Mouse (Mus musculus): ENCODE measurements at regions not wholly inside any gene's neighbourhood (a gene's known extent, or its start where the extent isn't known, plus 50 kb on each side); places are given as distances from the start of the nearest gene placed in this dataset.

DNA sequence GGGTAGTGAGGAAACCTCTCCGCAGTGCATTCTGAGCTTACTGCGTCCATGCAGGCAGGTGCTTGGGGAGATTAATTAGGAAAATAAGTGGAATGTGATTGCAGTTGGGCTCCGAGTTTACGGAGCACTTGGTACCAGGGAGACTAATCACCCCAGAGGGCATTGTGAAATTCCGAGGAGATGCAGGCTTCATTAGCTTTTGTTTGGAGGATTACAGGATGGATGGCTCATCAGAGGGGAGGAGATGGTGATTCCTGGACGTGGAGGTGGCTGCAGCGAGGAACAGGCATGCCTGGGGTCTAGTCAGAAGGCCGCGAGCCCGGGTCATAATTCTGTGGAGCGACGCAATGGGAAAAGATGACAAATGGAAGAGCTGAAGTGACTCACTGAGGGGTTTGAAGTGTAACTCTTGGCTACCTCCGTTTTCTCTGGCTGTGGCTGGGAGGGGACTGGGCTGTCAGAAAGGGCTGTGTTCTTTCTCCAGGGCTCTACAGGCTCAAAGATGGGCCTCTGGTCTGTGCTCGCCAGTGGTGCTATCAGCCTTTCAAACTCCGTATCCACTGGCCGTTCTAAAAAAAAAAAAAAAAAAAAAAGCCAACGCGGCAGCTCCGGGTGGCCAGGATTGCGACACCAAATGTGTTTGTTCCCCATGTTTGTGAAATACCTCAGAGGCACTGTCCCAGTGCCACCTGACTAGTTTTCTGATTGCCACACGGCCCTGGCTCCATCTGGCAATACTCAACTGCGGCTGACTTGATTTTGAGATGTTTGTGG, 232.4 kb downstream of the 4933412E24Rik start:
- TF ChIP-seq POLR2A (IDR thresholded peaks at IDR 0.05; ENCODE audit: borderline replicate concordance, insufficient read depth, low read length) (no peak), CTCF (IDR thresholded peaks at IDR 0.05; ENCODE audit: borderline replicate concordance, insufficient read depth, low read depth, low read length) (no peak)

All from cerebellum, adult 2 months (tissue).